Mouse (Mus musculus) neural tube, embryonic 11.5 days (tissue): Measurements from ENCODE around the gene Creb3l1. TPM values are rescaled to one million over a fixed set of nuclear protein-coding genes. Genes with fewer than 3 reads are reported as not detected.

Experiments
- ATAC-seq: fragments of 200-750 bp; cut with Nextera tagmentation; 2 replicates; pipeline ENCODE4 v1.8.0; 2017; ENCODE audit warnings: moderate number of reproducible peaks, mild to moderate bottlenecking, moderate TSS enrichment, moderate library complexity; ENCODE audit not compliant: insufficient read depth, low FRiP score, low TSS enrichment
- DNase-seq: peaks from one replicate; pipeline ENCODE4 v3.0.0-alpha.2; 2015; ENCODE audit warnings: low spot score
- H3K27ac ChIP-seq: fragments of 300-500 bp; sonication (generic); 2 replicates; pipeline ENCODE4 v1.5.1; 2014; ENCODE audit warnings: low read depth, mild to moderate bottlenecking, low read length
- H3K27me3 ChIP-seq: fragments of 300-500 bp; sonication (generic); 2 replicates; pipeline ENCODE4 v1.6.1; 2014; ENCODE audit warnings: mild to moderate bottlenecking, low read length, mixed read lengths; ENCODE audit not compliant: control insufficient read depth, insufficient read depth
- H3K36me3 ChIP-seq: fragments of 300-500 bp; sonication (generic); 2 replicates; pipeline ENCODE4 v1.6.1; 2014; ENCODE audit warnings: mild to moderate bottlenecking, low read length, moderate library complexity, mixed read lengths; ENCODE audit not compliant: control insufficient read depth, insufficient read depth
- H3K4me1 ChIP-seq: fragments of 300-500 bp; sonication (generic); 2 replicates; pipeline ENCODE4 v1.6.1; 2014; ENCODE audit warnings: low read length, mixed read lengths; ENCODE audit not compliant: control insufficient read depth, insufficient read depth
- H3K4me2 ChIP-seq: fragments of 300-500 bp; sonication (generic); 2 replicates; pipeline ENCODE4 v1.6.1; 2014; ENCODE audit warnings: low read depth, mild to moderate bottlenecking, moderate library complexity
- H3K4me3 ChIP-seq: fragments of 300-500 bp; sonication (generic); 2 replicates; pipeline ENCODE4 v1.5.1; 2014; ENCODE audit warnings: low read depth, low read length
- H3K9ac ChIP-seq: fragments of 300-500 bp; sonication (generic); 2 replicates; pipeline ENCODE4 v1.6.1; 2014; ENCODE audit warnings: mild to moderate bottlenecking, low read length
- H3K9me3 ChIP-seq: fragments of 300-500 bp; sonication (generic); 2 replicates; pipeline ENCODE4 v1.6.1; 2016; ENCODE audit warnings: low read length; ENCODE audit not compliant: control insufficient read depth
- WGBS: fragments of 180-500 bp; shearing (Covaris S2); extraction: QIAGEN DNeasy Blood & Tissue Kit; methylation state at CpG from one replicate; pipeline ENCODE4 v1.1.7; 2014; 5-methylcytosine and 5-hydroxymethylcytosine counted together
- polyA plus RNA-seq: library from polyadenylated mRNA; unstranded; fragments of >200 nt; fragmentation: Nextera tagmentation; extraction: Ambion mirVana; gene quantifications from 2 replicates; pipeline ENCODE4 v1.2.1, GENCODE M21; 2014

Creb3l1 gene
- polyA plus RNA-seq, 1 experiment from 2014 or later, result 2.0 TPM

DNA sequence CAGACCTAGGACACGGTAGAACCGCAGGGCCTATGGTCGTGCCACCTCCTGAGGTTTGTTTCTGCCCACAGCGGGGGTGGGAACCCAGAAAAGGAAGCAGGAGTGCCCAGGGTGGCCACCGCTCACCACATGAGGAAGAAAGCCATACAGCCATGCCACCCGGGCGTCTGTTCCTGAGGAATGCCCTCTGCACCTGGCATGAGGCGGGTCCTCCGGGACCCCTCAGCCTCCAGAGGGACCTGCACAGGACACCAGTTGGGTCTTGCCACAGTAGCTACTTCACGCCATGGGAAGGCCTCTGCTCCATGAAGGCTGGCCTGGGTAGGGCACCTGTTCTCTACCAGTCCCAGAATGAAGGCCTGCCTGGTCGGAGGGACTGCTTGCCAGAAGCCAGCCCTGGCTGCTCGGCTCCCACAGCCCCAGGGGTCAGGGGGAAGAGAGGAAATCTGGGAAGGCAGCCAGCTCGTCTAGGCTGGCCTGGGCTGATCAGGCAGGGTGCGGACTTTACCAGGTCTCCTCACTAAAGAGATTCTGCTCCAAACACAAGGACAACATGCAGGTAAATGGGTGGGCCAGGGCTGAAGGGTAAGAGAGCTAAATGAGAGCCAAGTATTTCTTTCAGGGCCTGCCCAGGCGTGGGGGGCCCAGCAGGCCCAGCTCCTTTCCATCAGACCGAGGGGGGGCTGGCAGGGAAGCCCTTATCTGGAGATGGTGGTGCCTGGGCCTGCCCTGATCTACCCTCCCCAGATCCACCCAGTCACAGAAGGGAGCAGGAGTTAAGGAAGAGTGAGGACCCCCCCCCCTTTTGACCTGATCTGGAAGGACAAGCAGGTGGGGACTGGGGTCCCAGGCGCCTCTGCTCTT, 74.7 kb downstream of the Creb3l1 start:
- peaks cover 32% of the 10 kb centered on the region for H3K4me1 ChIP-seq
- DNase-seq (no peak), ATAC-seq (0 out of 2 replicates have a peak, but pooled peaks have one; percentile 35)

GRCm38 (mm10) chr2:91948792-91949241, 75.5 kb downstream of the Creb3l1 start:
- Histone ChIP-seq H3K27me3 (no peaks in the 10 kb centered on the region), H3K4me3 (no peak overlapping the region), H3K9ac (no peak overlapping the region), H3K4me2 (no peak overlapping the region), H3K4me1 (peaks cover 28% of the 10 kb centered on the region), H3K27ac (no peak overlapping the region), H3K36me3 (no peaks in the 10 kb centered on the region), H3K9me3 (no peaks in the 10 kb centered on the region)
- 79% methylated on average over 3 of the region's 3 CpGs for WGBS
- DNase-seq, result no peak
- ATAC-seq, result no peak

More for the DNA sequence above, 74.7 kb downstream of the Creb3l1 start:
- H3K9ac ChIP-seq, result peak overlapping the region; percentile 46
- WGBS, result 71% methylated on average over 17 of the region's 17 CpGs
- H3K4me3 ChIP-seq, result no peak overlapping the region
- H3K27ac ChIP-seq, result 0 out of 2 replicates have a peak overlapping the region, but pooled peaks have one; percentile 67
- H3K4me2 ChIP-seq, result peak overlapping the region; percentile 0; the same call in 1 of the 2 replicates
- no peaks in the 10 kb centered on the region for H3K27me3 ChIP-seq
- H3K9me3 ChIP-seq, result no peaks in the 10 kb centered on the region
- no peaks in the 10 kb centered on the region for H3K36me3 ChIP-seq

GRCm38 (mm10) chr2:91948151-91948509, 76.2 kb downstream of the Creb3l1 start:
- Histone ChIP-seq H3K36me3 (no peaks in the 10 kb centered on the region), H3K27me3 (no peaks in the 10 kb centered on the region), H3K9me3 (no peaks in the 10 kb centered on the region), H3K4me2 (no peak overlapping the region), H3K9ac (no peak overlapping the region), H3K4me1 (peaks cover 28% of the 10 kb centered on the region), H3K27ac (peak overlapping the region; percentile 11; the same call in 1 of the 2 replicates), H3K4me3 (no peak overlapping the region)
- 73% methylated on average over 6 of the region's 6 CpGs for WGBS
- DNase-seq (no peak), ATAC-seq (no peak)

DNA sequence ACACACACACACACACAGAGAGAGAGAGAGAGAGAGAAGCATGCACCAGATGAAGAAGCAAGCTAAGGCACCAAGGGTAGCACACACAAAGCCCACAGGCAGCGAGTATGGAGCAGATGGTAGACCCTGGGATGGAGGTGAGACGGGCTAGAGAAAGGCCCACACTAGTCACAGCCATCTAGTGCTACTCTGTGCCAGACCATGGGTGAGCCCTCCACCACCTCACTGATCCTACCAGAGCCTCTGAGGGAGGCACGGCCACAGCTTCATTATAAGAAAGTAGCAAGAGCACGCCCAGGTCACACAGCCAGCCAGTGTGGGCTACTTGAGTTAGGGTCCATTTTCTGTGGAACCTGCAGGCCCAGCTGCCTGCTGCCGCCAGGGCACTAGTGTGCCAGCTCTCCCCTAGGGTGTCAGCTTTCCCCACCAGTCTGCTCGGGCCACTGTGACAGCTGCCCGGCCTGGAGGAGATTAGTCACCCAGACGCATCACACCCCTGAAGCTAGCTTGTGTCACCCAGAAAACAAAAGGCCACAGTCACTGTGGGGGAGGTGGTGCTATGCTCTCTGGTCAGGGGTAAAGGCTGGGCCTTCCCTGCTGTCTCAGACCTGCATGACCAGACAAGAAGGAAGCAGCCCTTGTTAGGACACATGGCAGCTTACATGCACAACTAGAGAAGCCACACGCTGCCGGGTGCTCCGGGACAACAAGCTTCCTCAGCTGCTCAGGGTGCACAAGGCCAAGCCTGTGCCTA, 76.7 kb downstream of the Creb3l1 start:
- H3K9ac ChIP-seq, result peak overlapping the region; percentile 14; the same call in 1 of the 2 replicates
- H3K36me3 ChIP-seq, result no peaks in the 10 kb centered on the region
- no peaks in the 10 kb centered on the region for H3K9me3 ChIP-seq
- peak overlapping the region; percentile 11; the same call in 1 of the 2 replicates for H3K27ac ChIP-seq
- no peak for DNase-seq
- H3K4me3 ChIP-seq, result no peak overlapping the region
- H3K27me3 ChIP-seq, result no peaks in the 10 kb centered on the region
- H3K4me1 ChIP-seq, result peaks cover 28% of the 10 kb centered on the region
- no peak overlapping the region for H3K4me2 ChIP-seq
- WGBS, result 56% methylated on average over 11 of the region's 11 CpGs
- peak; percentile 36; the same call in 1 of the 2 replicates for ATAC-seq

DNA sequence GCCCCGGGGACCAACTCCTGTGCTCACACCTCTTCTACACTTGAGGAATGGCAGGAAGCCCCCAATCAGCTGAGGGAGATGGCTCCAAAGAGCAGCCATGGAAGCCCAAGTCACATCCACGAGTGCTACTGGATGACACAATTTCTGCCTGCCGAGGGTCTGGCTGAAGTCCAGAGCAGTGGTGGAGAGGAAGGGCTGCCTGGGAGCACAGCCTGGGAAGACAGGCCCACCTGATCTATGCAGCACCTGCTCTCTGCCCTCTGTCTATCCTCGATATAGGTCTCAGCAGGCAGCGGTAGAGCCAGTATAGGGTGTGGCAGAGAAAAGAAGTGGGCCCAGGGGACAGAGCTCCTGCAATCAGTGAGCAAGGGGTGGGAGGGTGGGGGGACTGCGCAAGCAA, 77.5 kb downstream of the Creb3l1 start:
- H3K4me1 ChIP-seq, result peaks cover 28% of the 10 kb centered on the region
- no peak overlapping the region for H3K4me2 ChIP-seq
- no peak overlapping the region for H3K9ac ChIP-seq
- ATAC-seq (no peak), DNase-seq (no peak)
- H3K36me3 ChIP-seq, result 0 out of 2 replicates have a peak, but pooled peaks cover 2% of the 10 kb centered on the region
- no peaks in the 10 kb centered on the region for H3K9me3 ChIP-seq
- 82% methylated on average over 6 of the region's 6 CpGs for WGBS
- no peak overlapping the region for H3K4me3 ChIP-seq
- H3K27me3 ChIP-seq, result no peaks in the 10 kb centered on the region
- H3K27ac ChIP-seq, result 0 out of 2 replicates have a peak overlapping the region, but pooled peaks have one; percentile 27

GRCm38 (mm10) chr2:91945483-91945882, 78.8 kb downstream of the Creb3l1 start, which contains the start of gene Gm9821:
TSS of gene Gm9821 (plus strand) at chr2:91945703.
- no peak for ATAC-seq
- Histone ChIP-seq H3K27ac (no peak within 1 kb of the TSS), H3K9ac (no peak within 1 kb of the TSS), H3K4me3 (no peak within 1 kb of the TSS), H3K9me3 (no peaks in the 10 kb centered on the region), H3K4me1 (peaks cover 24% of the 10 kb centered on the region), H3K27me3 (no peaks in the 10 kb centered on the region), H3K4me2 (no peak within 1 kb of the TSS), H3K36me3 (0 out of 2 replicates have a peak, but pooled peaks cover 4% of the 10 kb centered on the region)
- WGBS, result 89% methylated on average over 18 of the region's 18 CpGs
- no peak for DNase-seq

GRCm38 (mm10) chr2:91944170-91944950, 79.9 kb downstream of the Creb3l1 start:
- ATAC-seq, result peak; percentile 69
- peaks cover 13% of the 10 kb centered on the region for H3K4me1 ChIP-seq

GRCm38 (mm10) chr2:91942356-91942755, 81.9 kb downstream of the Creb3l1 start:
- no peak overlapping the region for H3K9ac ChIP-seq
- ATAC-seq (no peak), DNase-seq (peak; percentile 26)
- H3K4me2 ChIP-seq, result no peak overlapping the region
- 0 out of 2 replicates have a peak, but pooled peaks cover under 1% of the 10 kb centered on the region for H3K4me1 ChIP-seq
- H3K4me3 ChIP-seq, result no peak overlapping the region
- no peaks in the 10 kb centered on the region for H3K27me3 ChIP-seq
- WGBS, result 74% methylated on average over 6 of the region's 6 CpGs
- no peak overlapping the region for H3K27ac ChIP-seq
- no peaks in the 10 kb centered on the region for H3K9me3 ChIP-seq
- peaks cover 14% of the 10 kb centered on the region for H3K36me3 ChIP-seq

More at GRCm38 (mm10) chr2:91944170-91944950, 79.9 kb downstream of the Creb3l1 start:
- peaks cover 5% of the 10 kb centered on the region for H3K36me3 ChIP-seq
- 50% methylated on average over 13 of the region's 13 CpGs for WGBS
- no peaks in the 10 kb centered on the region for H3K9me3 ChIP-seq
- peak; percentile 83 for DNase-seq
- H3K27ac ChIP-seq, result no peak overlapping the region
- H3K4me3 ChIP-seq, result no peak overlapping the region
- H3K4me2 ChIP-seq, result no peak overlapping the region
- H3K9ac ChIP-seq, result no peak overlapping the region
- no peaks in the 10 kb centered on the region for H3K27me3 ChIP-seq
